Mouse (Mus musculus): ENCODE measurements around the gene Gca.
A peak's percentile ranks its signal among the peaks of the same experiment; 100 is the strongest.
"Not testable (repeated sequence)": the region's sequence is repeated elsewhere in the genome, so short reads cannot be mapped to it uniquely, and the experiment has no call there.

Gene Gca

DNA sequence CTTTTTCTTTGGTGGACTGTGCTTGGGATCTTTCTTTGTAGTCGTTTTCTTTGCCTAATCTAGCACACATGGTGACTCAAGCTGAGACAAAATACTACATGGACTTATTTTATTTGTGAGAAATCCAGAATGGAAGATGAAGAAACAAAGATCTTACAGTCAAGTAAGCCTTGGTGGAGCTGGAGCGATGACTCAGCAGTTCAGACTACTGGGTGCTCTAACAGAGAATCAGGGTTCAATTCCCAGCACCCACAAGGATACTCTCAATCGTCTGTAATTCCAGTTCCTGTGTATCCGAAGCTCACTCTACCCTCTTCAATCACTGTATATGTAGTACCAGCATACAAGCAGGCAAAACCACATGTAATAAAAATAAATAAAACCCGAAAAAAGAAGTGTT is 6.2 kb downstream of the Gca start:
- no peak for DNase-seq (ENCODE audit: low read depth, low spot score)

- DNase-seq (ENCODE audit: low read depth, low spot score) = no peak
Observed at GRCm38 (mm10) chr2:62670767-62671166, 6.7 kb downstream of the Gca start.

DNA sequence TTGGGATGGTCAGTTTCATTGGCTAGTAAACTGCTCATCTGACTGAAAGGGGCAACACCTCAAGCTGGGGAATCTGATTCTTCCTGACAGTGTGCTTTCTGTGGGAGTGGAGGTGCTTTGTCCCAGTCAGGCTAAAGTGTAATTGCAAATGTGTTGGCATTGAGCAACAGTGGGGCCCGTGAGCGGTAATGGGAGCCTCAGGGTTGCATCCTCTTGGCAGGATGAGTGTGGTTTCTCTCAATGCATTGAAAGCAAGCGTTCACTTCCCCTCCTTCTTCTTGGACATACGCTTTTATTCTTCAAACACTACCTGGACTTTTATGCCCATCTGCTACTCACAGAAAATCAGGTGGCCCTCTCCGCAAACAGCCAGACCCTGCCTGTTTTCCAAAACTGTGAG is 8.7 kb downstream of the Gca start:
- DNase-seq (ENCODE audit: low read depth, low spot score) = no peak

GRCm38 (mm10) chr2:62681667-62682066 is 17.6 kb downstream of the Gca start:
- DNase-seq (ENCODE audit: low read depth, low spot score) = peak; percentile 81

GRCm38 (mm10) chr2:62684989-62685595 is 21.0 kb downstream of the Gca start:
- no peak for DNase-seq (ENCODE audit: low read depth, low spot score)

DNA sequence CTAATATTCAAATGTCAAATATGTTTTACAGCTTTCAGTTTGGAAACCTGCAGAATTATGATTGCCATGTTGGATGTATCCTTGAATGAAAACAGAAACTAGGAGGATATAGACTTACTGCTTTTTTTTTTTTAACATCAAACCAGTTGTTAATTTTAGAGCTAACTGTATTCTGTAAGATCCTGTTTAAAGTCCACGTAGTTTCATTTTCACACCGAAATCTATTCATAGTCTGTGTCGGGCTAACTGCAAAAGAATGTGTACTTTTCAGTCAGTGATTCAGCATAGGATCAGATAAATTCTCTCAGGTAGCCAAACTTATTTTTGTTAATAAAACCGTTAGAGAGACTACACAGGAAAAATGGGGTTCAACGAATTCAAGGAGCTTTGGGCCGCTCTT is 21.8 kb downstream of the Gca start:
- peak; percentile 58 for DNase-seq (ENCODE audit: low read depth, low spot score)

GRCm38 (mm10) chr2:62706313-62706712 is 42.2 kb downstream of the Gca start:
- DNase-seq (ENCODE audit: low read depth, low spot score) = no peak

- DNase-seq (ENCODE audit: low read depth, low spot score) = no peak
Observed at GRCm38 (mm10) chr2:62709633-62710032, 45.5 kb downstream of the Gca start.

DNA sequence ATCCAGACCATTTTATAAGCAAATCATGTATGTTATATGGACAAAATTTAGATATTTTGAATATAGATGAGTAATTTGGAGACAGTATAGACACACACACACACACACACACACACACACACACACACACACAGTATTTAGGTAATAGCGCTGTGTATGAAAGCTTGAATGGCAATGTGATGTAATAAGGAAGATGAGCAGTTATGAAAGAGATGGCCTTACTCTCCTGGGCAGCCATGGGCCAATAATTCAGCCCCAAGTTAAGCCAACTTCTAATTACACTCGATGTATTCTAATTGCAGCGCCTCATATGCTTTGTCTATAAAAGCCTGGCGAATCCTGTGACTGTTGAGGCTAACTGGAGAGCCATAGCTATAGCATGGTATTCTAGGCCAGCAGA is 50.3 kb downstream of the Gca start:
- DNase-seq (ENCODE audit: low read depth, low spot score) = not testable (repeated sequence)

DNA sequence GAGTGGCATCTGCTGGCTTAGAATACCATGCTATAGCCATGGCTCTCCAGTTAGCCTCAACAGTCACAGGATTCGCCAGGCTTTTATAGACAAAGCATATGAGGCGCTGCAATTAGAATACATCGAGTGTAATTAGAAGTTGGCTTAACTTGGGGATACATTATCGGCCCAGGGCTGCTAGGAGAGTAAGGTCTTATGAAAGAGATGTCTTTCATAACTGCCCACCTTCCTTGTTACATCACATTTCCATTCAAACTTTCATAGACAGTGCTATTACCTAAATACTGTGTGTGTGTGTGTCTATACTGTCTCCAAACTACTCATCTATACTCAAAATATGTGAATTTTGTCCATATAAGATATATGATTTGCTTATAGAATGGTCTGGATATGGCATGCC is 51.2 kb downstream of the Gca start:
- DNase-seq (ENCODE audit: low read depth, low spot score) = no peak

DNA sequence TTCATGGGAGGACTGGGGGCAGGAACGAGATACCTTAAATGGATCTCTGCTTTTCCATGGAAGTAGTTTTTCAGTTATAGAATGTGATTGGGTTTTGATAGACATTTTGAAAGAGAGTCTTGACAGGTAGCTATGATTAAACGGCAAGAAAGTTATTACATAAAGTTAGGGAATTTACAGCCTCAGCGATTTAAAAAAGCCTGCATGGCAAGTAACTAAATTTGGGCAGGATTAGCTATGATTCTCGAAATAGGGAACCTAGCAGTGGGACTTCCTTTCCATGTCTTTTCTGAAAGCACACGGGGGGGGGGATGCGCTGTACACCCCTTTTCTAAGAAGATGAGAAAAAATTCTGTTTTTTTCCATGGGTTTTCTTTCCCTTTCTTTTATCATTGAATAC is 53.2 kb downstream of the Gca start:
- DNase-seq (ENCODE audit: low read depth, low spot score) = peak; percentile 58

GRCm38 (mm10) chr2:62718411-62718810 is 54.3 kb downstream of the Gca start:
- DNase-seq (ENCODE audit: low read depth, low spot score) = peak; percentile 32

GRCm38 (mm10) chr2:62725946-62726345 is 61.9 kb downstream of the Gca start:
- DNase-seq (ENCODE audit: low read depth, low spot score) = no peak

DNA sequence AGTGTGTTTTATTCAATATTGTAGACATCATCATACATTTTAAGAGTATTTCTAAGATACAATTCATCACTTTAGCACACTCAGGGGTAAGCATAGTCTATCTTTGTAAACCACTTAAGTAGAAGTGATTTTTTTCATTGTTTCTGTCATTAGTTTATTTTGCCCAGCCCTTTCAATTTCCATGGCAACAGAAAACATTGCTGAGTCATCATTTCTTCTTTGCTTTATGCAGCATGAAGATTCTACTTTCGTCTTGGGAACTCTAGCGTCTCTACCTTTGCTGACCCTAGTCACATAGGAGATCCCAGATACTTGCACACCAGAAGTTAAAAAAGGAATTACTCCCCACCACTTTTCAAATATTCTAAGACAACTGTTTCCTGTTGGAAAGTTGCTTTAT is 63.6 kb downstream of the Gca start:
- DNase-seq (ENCODE audit: low read depth, low spot score) = no peak

GRCm38 (mm10) chr2:62730671-62731070 is 66.6 kb downstream of the Gca start:
- DNase-seq (ENCODE audit: low read depth, low spot score) = no peak

- DNase-seq (ENCODE audit: low read depth, low spot score) = peak; percentile 50
Observed at GRCm38 (mm10) chr2:62743098-62743497, 79.0 kb downstream of the Gca start.
